Mouse (Mus musculus) G1E (cell line): ENCODE data around the gene Slamf8.

Source experiments
- CTCF ChIP-seq: IDR thresholded peaks from 2 replicates; pipeline ENCODE4 v1.5.1; 2012; ENCODE audit warnings: low read depth, low read length, inconsistent platforms, mixed read lengths
- GATA1 ChIP-seq: IDR thresholded peaks from 2 replicates; pipeline ENCODE4 v1.6.1; 2012; ENCODE audit warnings: borderline replicate concordance, low read length, inconsistent platforms, mixed read lengths

DNA sequence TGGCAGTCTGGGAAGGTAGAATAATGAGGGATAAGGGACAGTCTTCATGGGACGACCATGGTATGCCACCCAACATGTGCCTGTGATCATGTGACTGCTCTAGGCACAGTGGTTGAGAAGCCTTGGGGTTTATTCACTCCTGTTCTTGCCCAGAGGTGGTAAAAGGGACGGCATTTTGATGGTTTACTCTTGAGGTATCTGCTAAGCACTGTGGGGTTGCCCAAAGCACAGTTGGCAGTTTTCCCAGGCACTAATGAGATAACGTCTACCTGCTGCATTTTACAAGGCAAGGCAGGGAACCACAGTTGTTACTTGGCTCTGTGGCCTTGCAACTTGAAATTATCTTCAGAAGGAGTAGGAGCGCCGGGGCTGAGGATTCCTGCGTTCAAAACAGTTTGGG, 50.5 kb downstream of the Slamf8 start:
- TF ChIP-seq CTCF, result no peak
- TF ChIP-seq GATA1, result no peak
